Mouse (Mus musculus): ENCODE measurements at regions not wholly inside any gene's neighbourhood (a gene's known extent, or its start where the extent isn't known, plus 50 kb on each side); places are given as distances from the start of the nearest gene placed in this dataset.

- Histone ChIP-seq H3K9ac (ENCODE audit: low read depth, low read length) (no peak overlapping the region), H3K4me3 (ENCODE audit: insufficient read depth, low read depth, low read length) (no peak overlapping the region), H3K79me2 (ENCODE audit: control insufficient read depth, insufficient read depth, low read length) (no peaks in the 10 kb centered on the region), H3K27me3 (ENCODE audit: control insufficient read depth, insufficient read depth, low read length) (no peaks in the 10 kb centered on the region), H3K36me3 (ENCODE audit: control insufficient read depth, insufficient read depth, low read length) (no peaks in the 10 kb centered on the region), H3K4me1 (ENCODE audit: control insufficient read depth, insufficient read depth, low read length) (peaks cover 2% of the 10 kb centered on the region; the same call in 1 of the 2 replicates), H3K27ac (replicated peaks; ENCODE audit: insufficient read depth, low read depth, low read length) (no peak overlapping the region)
- DNase-seq (ENCODE audit: extremely low read depth, low read depth, low spot score), result no peak
- TF ChIP-seq POLR2A (IDR thresholded peaks at IDR 0.05; ENCODE audit: extremely low read depth, insufficient read depth, low read length) (no peak), CTCF (IDR thresholded peaks at IDR 0.05; ENCODE audit: low read depth, low read length) (no peak)
- WGBS, result 79% methylated on average over 5 of the region's 5 CpGs
Observed at GRCm38 (mm10) chrX:11837566-11837965, 322.6 kb downstream of the Bcor start.

- DNase-seq (ENCODE audit: extremely low read depth, low read depth, low spot score), result no peak
- no peaks in the 10 kb centered on the region for H3K79me2 ChIP-seq (ENCODE audit: control insufficient read depth, insufficient read depth, low read length)
- no peaks in the 10 kb centered on the region for H3K27me3 ChIP-seq (ENCODE audit: control insufficient read depth, insufficient read depth, low read length)
- H3K9ac ChIP-seq (ENCODE audit: low read depth, low read length), result no peak overlapping the region
- no peak overlapping the region for H3K27ac ChIP-seq (replicated peaks; ENCODE audit: insufficient read depth, low read depth, low read length)
- TF ChIP-seq CTCF (IDR thresholded peaks at IDR 0.05; ENCODE audit: low read depth, low read length), result no peak
- TF ChIP-seq POLR2A (IDR thresholded peaks at IDR 0.05; ENCODE audit: extremely low read depth, insufficient read depth, low read length), result no peak
- H3K4me1 ChIP-seq (ENCODE audit: control insufficient read depth, insufficient read depth, low read length), result peaks cover 2% of the 10 kb centered on the region; the same call in 1 of the 2 replicates
- 83% methylated on average over 12 of the region's 12 CpGs for WGBS
- H3K36me3 ChIP-seq (ENCODE audit: control insufficient read depth, insufficient read depth, low read length), result no peaks in the 10 kb centered on the region
- no peak overlapping the region for H3K4me3 ChIP-seq (ENCODE audit: insufficient read depth, low read depth, low read length)
Observed at GRCm38 (mm10) chrX:11839665-11840245, 320.4 kb downstream of the Bcor start.

GRCm38 (mm10) chrX:11840319-11841035 lies 319.7 kb downstream of the Bcor start:
- DNase-seq (ENCODE audit: extremely low read depth, low read depth, low spot score), result no peak
- Histone ChIP-seq H3K4me3 (ENCODE audit: insufficient read depth, low read depth, low read length) (no peak overlapping the region), H3K27ac (replicated peaks; ENCODE audit: insufficient read depth, low read depth, low read length) (no peak overlapping the region), H3K36me3 (ENCODE audit: control insufficient read depth, insufficient read depth, low read length) (no peaks in the 10 kb centered on the region), H3K79me2 (ENCODE audit: control insufficient read depth, insufficient read depth, low read length) (no peaks in the 10 kb centered on the region), H3K27me3 (ENCODE audit: control insufficient read depth, insufficient read depth, low read length) (no peaks in the 10 kb centered on the region), H3K9ac (ENCODE audit: low read depth, low read length) (no peak overlapping the region), H3K4me1 (ENCODE audit: control insufficient read depth, insufficient read depth, low read length) (peaks cover 2% of the 10 kb centered on the region; the same call in 1 of the 2 replicates)
- 64% methylated on average over 11 of the region's 11 CpGs for WGBS
- TF ChIP-seq POLR2A (IDR thresholded peaks at IDR 0.05; ENCODE audit: extremely low read depth, insufficient read depth, low read length), result no peak
- TF ChIP-seq CTCF (IDR thresholded peaks at IDR 0.05; ENCODE audit: low read depth, low read length), result no peak

- no peak for DNase-seq (ENCODE audit: extremely low read depth, low read depth, low spot score)
- H3K79me2 ChIP-seq (ENCODE audit: control insufficient read depth, insufficient read depth, low read length), result no peaks in the 10 kb centered on the region
- H3K4me1 ChIP-seq (ENCODE audit: control insufficient read depth, insufficient read depth, low read length), result peaks cover 2% of the 10 kb centered on the region; the same call in 1 of the 2 replicates
- no peak overlapping the region for H3K4me3 ChIP-seq (ENCODE audit: insufficient read depth, low read depth, low read length)
- no peaks in the 10 kb centered on the region for H3K36me3 ChIP-seq (ENCODE audit: control insufficient read depth, insufficient read depth, low read length)
- WGBS, result 90% methylated on average over 2 of the region's 2 CpGs
- no peak overlapping the region for H3K27ac ChIP-seq (replicated peaks; ENCODE audit: insufficient read depth, low read depth, low read length)
- H3K9ac ChIP-seq (ENCODE audit: low read depth, low read length), result no peak overlapping the region
- no peaks in the 10 kb centered on the region for H3K27me3 ChIP-seq (ENCODE audit: control insufficient read depth, insufficient read depth, low read length)
- no peak for TF ChIP-seq CTCF (IDR thresholded peaks at IDR 0.05; ENCODE audit: low read depth, low read length)
- TF ChIP-seq POLR2A (IDR thresholded peaks at IDR 0.05; ENCODE audit: extremely low read depth, insufficient read depth, low read length), result no peak
Observed at GRCm38 (mm10) chrX:11845566-11845965, 314.6 kb downstream of the Bcor start.

- Histone ChIP-seq H3K4me3 (ENCODE audit: insufficient read depth, low read depth, low read length) (no peak overlapping the region), H3K79me2 (ENCODE audit: control insufficient read depth, insufficient read depth, low read length) (no peaks in the 10 kb centered on the region), H3K36me3 (ENCODE audit: control insufficient read depth, insufficient read depth, low read length) (no peaks in the 10 kb centered on the region), H3K27ac (replicated peaks; ENCODE audit: insufficient read depth, low read depth, low read length) (no peak overlapping the region), H3K4me1 (ENCODE audit: control insufficient read depth, insufficient read depth, low read length) (no peaks in the 10 kb centered on the region), H3K9ac (ENCODE audit: low read depth, low read length) (no peak overlapping the region), H3K27me3 (ENCODE audit: control insufficient read depth, insufficient read depth, low read length) (no peaks in the 10 kb centered on the region)
- WGBS, result 77% methylated on average over 4 of the region's 4 CpGs
- TF ChIP-seq POLR2A (IDR thresholded peaks at IDR 0.05; ENCODE audit: extremely low read depth, insufficient read depth, low read length) (no peak), CTCF (IDR thresholded peaks at IDR 0.05; ENCODE audit: low read depth, low read length) (no peak)
- no peak for DNase-seq (ENCODE audit: extremely low read depth, low read depth, low spot score)
Observed at GRCm38 (mm10) chrX:11855910-11856309, 304.2 kb downstream of the Bcor start.

GRCm38 (mm10) chrX:11859396-11859795 lies 300.8 kb downstream of the Bcor start:
- Histone ChIP-seq H3K9ac (ENCODE audit: low read depth, low read length) (no peak overlapping the region), H3K36me3 (ENCODE audit: control insufficient read depth, insufficient read depth, low read length) (no peaks in the 10 kb centered on the region), H3K4me3 (ENCODE audit: insufficient read depth, low read depth, low read length) (no peak overlapping the region), H3K79me2 (ENCODE audit: control insufficient read depth, insufficient read depth, low read length) (no peaks in the 10 kb centered on the region), H3K4me1 (ENCODE audit: control insufficient read depth, insufficient read depth, low read length) (no peaks in the 10 kb centered on the region), H3K27me3 (ENCODE audit: control insufficient read depth, insufficient read depth, low read length) (no peaks in the 10 kb centered on the region), H3K27ac (replicated peaks; ENCODE audit: insufficient read depth, low read depth, low read length) (no peak overlapping the region)
- TF ChIP-seq CTCF (IDR thresholded peaks at IDR 0.05; ENCODE audit: low read depth, low read length) (no peak), POLR2A (IDR thresholded peaks at IDR 0.05; ENCODE audit: extremely low read depth, insufficient read depth, low read length) (no peak)
- no peak for DNase-seq (ENCODE audit: extremely low read depth, low read depth, low spot score)
- WGBS, result 56% methylated on average over 9 of the region's 9 CpGs
